Mouse (Mus musculus): ENCODE results near the gene Espn. TPM values are rescaled to one million over a fixed set of nuclear protein-coding genes. Genes with fewer than 3 reads are reported as not detected.

The Espn gene
- total RNA-seq, 2 experiments from 2014 or later: 3.0 to 3.4 TPM

DNA sequence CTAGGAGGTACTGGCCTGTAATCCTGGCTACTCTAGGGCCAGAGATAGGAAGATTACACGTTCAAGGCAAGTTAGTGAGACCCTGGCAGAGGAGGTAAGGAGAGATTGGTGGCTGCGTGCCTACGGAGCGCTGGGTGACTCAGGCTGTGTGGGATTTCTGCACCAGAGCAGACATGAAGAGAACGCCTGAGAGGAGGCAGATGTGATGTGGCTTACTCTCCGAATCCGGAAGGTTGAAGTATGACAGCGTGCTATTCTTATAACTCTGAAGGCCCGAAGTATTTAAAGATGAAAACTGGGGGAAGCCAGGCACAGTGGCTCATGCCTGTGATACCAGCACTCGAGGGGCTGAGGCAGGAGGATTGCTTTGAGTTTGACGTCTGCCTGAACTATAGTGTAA is 51.6 kb downstream of the Espn start:
- DNase-seq (ENCODE audit: low spot score in 2 of 2): peak; percentile 70 to 82

DNA sequence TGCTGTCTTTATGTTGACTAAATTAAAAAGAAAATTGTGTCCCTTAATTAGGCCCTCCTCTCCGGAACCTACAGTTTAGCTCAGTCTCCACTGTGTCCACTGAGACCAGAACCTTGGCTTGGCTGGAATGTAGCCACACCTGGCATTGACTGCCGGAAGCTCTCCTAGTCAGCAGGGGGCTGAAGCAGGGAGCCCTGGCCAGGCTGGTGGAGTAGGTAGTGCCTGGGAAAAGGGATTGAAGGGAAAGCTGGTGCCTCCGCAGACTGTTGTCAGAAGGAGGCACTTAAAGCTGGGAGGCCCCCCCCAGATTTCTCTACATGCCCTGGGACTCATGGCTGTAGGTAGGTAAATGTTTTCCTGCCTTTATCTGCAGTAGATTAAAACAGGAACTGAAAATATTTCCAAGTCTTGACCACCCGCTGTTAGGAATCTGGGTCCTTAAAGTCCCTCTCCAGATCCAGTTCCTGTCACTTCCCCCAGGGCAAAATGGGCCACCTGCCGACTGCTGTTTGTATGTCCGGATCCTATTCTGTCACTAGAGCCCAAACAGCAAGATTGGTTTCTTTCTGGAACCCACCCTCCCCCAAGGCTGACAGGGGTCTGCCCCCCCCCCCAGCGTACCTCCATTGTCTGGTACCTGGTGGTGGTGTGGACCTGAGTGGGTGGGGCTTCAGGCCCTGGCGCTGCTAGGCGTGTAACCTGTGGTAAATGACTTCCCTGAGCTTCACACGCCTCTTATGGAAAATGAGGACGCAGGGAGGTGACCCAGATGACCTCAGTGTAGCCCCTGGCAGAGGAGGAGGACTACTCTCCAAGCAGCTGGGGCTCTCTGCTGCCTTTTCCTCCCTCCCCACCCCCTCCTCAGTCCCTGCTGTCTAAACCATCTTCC is 54.0 kb downstream of the Espn start:
- no peak for DNase-seq (ENCODE audit: low spot score in 2 of 2)

DNA sequence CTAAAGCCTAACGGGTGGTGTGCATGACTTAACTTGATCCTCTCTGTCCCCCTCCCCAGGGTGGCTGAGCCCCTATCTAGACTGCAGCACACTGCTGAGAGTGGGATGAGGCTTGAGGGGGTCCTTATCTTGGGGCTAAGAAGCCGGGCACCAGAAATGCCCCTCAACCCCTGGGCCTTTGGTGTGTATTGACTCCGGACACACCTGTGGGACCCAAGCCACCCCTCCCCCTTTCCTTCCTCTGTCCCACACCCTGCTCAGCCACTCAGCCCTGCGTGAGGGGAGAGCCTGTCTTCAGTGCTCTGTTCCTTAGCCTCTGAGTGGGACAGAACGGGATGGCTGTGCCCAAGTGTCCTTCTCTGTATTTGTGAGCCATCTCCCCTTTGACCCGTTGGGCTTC is 55.2 kb downstream of the Espn start:
- no peak for DNase-seq (ENCODE audit: low spot score in 2 of 2)

DNA sequence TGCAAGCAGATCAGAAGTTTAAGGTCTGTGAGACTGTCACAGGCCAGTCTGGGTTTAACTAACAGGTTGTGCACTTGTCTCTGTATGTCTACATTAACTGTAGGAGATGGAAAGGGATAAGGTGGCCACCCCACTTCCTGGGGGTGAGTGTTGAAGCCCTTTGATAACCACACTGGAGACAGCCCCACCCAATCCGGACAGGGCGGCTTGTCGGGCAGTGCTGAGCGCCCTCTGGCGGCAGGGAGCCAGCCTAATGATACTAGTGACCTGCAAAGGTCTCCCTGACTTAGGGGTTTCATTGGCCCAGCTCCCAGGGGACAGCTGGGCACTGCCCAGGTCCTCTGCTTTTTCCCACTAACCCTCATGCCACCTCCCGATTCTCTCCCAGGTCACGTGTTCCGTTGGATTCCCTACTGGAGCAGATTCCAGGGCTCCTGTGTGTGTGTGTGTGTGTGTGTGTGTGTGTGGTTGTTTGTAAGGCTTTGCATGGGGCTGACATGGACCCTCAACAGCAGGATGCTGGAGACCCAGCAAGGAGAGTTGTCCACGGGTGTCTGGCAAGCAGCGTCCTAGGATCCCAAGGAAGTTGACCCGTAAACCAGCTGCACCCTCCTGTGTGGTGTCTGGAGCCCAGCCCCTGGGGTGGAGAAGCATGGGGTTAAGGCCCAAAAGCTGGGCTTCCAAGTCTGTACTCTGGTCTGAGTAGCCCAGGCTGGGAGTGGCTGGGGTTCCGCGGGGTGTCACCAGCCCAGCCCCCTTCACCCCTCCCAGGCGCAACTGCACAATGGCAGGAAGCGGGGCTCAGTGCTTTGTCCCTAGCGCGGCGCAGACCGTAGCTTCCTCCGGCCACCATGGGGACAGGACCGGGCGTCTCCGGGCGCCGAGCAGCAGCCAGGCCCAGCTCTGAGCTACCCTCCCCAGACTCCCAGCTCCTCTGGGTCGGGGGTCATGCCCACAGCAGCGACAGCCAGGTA is 55.9 kb downstream of the Espn start:
- peak; percentile 65 to 74 for DNase-seq (ENCODE audit: low spot score in 2 of 2)

DNA sequence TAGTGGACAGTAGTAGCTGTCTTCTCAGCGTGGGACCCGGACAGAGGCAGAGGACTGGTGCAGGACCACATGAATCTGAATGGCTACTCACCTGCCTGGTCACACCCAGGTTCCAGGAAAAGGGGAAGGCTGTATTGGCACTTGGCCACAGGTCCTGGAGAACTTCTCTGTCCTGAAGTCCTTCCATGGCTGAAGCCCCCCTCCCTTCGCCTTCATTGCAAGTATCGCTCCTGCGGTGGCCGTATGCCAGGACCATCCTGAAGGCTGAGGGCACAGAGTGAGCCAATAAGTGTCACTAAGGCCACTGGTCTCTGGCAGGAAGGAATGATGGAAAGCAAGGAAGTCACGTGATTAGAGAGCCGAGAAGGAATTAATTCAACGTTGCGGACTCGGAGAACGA is 57.9 kb downstream of the Espn start:
- no peak for DNase-seq (ENCODE audit: low spot score in 2 of 2)

DNA sequence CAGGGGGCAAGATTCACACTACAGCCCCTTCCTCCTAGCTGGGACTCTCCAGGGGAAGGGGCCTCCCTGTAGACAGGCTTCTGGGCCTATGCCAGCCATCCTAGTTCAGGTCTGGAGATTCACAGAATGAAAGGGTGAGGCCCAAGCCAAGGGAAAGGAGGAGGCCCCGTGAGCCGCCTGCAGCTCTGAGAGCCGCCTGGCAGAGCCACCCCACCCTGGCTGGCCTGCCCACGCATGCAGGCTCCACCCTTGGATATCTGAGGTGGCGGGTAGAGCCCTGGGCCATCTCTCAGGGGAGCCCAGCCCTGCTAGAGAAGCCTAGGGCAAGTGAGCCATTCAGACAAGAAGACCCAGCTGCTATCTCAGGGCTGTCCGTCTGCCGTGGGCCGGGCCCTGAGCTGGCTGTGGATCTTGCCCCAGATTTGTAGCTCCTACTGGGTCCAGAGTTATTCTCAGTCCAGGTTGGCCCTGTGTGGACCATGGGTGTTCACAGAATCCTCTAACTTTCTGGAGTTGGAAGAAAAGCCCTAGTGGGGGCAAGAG is 59.3 kb downstream of the Espn start:
- no peak for DNase-seq (ENCODE audit: low spot score in 2 of 2)

DNA sequence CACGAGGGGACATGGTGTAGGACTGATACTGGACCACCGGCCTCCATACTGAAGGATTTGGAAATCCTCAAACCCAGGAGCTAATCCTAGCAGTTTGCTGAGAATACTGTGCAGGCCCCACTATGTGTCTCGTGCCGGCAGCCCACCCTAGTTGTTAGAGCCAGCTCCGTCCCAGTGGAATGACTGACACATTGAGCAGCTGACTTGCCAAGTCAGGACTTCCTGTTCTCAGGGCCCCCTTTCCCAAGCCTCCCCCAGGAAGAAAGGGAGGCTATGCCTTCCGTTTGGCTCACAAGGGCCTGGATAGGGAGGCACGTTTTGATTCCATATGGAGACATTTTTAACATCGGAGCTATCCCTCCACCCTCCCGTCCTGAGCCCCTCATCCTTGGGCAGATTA is 62.0 kb downstream of the Espn start:
- no peak for DNase-seq (ENCODE audit: low spot score in 2 of 2)

DNA sequence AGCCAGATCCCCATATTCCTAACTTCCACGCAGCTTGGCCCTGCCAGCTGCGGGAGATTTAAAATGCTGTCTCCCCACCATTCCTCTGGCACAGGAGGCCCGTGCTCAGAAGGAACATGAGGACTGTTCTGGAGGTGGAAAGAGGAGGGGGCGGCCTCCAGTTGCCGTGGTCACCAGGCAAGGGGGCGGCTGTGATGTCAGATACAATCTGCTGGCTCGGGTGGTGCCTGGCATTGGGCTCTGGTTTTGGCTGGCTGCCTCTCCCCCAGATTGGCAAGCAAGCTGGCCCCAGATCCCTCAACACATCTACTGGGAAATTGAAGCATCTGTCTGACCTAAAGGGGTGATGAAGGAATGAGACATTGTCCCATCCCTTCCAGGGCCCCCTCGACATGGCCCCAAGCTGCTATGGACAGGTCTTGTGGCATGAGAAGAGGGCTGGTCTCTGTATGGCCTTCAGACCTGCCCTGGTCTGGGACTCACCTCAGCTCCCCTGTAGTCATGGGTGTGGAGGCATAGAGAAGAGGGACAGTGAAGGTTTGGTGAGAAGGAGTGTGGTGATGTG is 63.5 kb downstream of the Espn start:
- DNase-seq (ENCODE audit: low spot score in 2 of 2): peak; percentile 88 to 93

DNA sequence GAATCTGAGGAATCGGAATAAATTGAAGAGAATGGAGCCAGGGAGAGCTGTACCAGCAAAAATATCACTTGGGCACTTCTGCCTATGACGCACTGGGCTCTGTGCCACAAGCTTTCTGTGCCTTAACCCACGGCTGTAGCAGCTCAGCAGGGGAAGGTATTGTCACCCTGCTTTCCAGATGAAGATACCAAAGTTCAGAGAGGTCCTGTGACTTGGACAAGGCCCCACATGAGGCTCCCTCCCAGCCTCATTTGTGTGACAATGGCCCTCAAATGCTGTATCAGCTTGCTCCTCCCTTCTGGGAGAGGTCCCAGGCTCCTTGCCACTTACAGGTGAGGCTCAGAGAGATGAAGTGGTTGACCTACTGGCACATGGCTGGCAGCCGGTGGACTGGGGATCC is 64.0 kb downstream of the Espn start:
- peak; percentile 79 to 81 for DNase-seq (ENCODE audit: low spot score in 2 of 2)

DNA sequence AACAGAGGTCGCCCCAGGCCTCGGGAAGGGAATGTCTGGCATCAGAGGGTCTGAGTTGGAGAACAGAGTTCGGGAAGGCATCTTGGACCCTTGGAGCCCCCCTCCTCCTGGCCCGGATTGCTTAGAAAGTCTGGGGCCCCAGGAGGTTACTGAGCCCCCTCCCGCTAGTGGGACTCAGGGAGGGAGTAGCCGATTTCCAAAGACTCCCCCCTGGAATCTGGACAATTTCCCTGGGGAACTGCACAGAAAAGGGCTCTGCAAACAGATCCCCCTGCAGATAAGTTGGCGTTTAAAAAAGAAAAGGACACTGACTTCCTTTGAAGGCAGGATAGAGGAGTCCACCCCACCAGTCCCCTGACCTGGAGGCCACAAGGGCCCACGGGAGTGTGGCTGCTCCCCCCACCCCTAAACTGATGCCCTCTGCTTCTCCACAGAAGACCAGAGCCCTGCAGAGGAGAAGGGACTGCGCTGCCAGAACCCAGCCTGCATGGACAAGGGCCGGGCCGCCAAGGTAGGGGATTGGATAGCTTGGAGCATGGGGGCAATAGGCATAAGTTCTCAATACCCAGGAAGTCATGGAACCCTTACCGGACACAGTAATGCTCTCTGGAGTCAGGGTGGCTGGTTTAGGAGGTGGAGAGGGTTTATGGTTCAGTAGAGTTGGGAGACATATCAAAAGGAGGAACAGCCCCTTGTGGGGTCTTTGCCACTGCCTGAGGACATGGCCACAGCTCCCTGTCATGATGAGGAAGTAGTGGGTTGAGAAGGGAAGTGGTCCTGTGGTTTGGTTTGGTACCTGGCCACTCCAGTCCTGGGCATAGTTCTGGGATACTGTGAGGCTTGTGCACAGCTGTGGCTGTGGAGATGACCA is 64.7 kb downstream of the Espn start:
- DNase-seq (ENCODE audit: low spot score in 2 of 2): no peak

DNA sequence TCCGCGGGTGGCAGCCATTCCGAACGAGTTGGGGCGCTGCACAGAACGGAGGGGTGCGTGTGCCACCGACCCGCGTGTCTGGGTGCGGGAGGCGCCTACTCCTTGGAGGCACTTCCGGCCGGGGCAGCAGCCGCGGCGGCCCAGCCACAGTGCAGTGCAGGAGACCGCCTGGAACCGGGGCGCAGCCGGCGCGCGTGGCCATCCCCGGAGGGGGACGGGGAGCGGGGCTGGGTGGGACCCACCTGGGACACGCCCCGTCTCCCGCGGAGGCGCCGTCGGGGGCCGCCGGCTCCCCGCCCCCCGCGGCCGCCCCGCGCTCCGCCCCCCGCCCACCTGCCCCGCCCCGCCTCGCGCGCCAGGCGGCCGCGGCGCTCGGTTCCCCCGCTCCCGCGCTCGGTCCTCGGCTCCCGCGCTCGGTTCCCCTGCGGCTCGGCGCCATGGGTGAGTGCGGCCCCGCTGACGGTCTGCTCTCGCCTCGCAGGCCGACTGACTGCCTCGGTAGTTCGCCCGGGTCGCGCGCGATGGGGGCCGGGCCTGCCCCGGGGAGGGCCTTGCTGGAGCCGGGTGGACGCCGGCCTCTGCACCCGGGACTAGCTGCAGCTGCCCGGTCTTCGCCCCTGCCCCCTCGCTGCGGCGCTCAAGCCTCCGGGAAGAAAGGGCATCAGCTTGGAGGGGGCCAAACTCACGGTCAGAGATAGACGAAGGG is 65.5 kb downstream of the Espn start:
- DNase-seq (ENCODE audit: low spot score in 2 of 2): peak; percentile 52 to 68

DNA sequence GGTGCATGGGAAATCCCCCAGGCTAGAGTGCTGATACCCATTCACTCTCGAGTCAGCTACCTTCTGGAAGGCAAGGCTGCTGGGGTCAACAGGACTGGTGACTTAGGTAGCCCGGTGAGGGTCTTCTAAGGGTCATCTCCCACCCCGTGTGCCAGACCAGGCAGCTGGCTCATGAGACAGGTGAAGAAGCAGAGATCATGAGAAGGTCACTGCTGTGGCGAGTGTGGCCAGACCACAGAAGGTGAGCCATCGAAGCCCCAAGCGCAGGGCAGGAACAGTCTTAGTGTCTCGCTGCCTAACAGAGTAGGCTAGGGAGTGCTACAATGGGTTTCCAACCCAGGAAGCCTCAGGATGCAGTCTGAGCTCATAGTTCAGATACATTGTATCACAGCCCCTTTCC is 67.6 kb downstream of the Espn start:
- DNase-seq (ENCODE audit: low spot score in 2 of 2): no peak

DNA sequence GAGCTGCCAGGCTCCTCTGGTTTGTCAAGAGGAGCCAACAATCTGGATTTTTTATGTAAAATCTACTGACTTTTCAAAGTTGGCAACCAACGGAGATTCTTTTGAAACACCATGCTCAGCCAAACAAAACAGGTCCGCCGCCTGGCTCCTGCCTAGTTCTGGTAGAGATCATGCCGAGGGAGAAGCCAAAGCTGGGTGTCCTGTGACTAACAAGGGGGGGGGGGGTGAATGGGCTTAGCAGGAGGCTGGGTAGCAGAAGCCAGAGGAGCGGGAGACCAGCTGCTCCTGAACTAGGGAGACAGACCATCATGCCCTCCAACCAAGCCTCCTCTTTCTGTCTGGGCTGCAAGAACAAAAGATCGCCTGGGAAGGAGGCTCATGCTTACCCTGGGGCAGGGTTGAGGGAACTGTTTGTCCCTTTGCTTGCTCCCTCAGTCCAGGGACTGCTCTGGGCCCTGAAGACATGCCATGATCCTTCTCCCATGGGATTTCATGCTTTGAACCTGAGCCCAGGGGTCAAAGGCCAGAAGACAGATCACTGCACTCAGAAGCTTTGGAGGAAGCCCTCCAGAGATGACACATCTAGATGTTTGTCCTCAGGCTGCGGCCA is 68.5 kb downstream of the Espn start:
- DNase-seq (ENCODE audit: low spot score in 2 of 2): no peak

DNA sequence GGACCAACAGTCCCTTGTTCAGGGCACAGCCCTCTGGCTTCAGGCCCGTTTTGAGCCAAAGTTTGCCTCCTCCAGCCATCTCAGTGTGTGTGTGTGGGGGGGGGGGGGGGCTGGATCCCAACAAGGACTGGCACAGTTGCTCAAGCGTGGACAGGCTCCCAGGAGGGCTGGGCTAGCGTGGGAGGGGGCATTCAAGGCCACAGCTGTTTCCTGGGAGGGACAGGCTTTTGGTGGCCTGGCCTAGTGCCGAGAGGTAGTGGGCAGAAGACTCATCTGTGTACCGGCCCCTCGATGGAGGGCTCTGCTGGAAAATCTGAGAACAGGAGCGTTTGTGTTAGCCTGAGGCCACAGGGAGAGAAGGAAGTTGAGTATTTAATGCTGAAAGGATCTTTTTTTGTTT is 72.2 kb downstream of the Espn start:
- no peak for DNase-seq (ENCODE audit: low spot score in 2 of 2)

DNA sequence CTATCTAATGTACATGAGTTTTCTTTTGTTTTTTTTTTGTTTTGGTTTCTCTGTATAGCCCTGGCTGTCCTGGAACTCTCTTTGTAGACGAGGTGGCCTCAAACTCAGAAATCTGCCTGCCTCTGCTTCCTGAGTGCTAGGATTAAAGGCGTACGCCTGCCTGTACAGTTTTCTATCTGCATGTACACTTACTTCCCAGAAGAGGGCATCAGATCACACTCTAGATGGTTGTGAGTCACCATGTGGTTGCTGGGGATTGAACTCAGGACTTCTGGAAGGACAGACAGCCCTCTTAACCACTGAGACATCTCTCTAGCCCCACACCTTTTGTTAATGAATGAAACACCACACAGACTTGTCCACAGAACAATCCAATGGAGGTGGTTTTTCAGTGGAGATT is 72.9 kb downstream of the Espn start:
- no peak for DNase-seq (ENCODE audit: low spot score in 2 of 2)

DNA sequence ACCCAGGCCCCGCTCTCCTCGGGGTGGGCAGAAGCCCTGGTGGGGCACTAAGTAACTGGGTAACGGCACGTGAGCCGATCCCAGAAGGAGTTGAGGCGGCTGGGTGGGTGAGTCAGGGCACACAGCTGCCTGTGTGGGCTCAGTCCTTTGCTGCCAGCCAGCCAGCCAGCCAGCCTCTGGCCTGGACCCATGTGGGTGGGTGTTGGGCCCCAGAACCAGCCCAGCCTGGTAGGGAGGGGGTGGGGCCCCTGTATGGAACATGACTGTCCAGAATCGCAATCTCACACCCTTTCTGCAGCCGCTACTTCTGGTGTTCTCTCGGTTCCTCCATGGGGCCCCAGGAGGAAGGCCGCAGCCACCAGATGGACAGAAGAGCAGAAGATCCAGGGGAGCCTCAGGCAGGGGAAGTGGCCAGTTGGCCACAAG is 74.1 kb downstream of the Espn start:
- DNase-seq (ENCODE audit: low spot score in 2 of 2): peak; percentile 45 to 59

DNA sequence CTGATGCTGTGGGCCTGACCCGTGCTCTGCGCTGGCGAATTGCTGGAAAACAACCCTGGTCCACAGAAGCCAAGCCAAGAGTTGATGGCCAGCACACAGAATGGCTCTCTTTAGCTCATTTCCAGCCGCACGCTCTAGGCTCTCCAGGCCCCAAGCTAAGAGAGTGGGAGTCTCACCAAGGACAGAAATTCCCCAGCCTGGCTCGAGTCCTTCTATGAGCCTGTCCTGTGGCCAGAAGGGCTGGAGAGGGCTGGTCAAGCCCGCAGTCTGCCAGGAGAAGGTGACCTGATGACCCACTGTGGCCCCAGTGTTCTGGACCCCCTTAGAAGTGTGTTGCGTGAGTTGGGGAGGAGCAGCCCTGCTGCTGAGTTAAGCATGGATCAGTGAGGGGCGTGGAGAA is 75.0 kb downstream of the Espn start:
- no peak for DNase-seq (ENCODE audit: low spot score in 2 of 2)

DNA sequence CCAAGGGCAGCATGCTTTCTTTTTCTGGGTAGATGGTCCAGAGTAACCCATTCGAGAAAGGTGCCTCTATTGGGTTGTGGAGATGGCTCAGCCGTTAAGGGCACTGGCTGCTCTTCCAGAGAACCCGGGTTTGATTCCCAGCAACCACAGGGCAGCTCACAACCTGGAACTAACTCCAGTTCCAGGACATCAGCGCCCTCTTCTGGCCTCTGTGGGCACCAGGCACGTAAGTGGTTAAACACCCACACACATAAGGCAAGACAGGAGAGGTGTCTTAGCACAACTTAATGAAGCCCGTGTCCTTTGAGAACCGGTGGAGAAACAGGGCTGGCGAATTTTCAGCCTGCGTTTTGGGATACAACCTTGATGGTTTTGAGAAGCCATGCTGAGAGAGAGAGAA is 77.6 kb downstream of the Espn start:
- DNase-seq (ENCODE audit: low spot score in 2 of 2): no peak

DNA sequence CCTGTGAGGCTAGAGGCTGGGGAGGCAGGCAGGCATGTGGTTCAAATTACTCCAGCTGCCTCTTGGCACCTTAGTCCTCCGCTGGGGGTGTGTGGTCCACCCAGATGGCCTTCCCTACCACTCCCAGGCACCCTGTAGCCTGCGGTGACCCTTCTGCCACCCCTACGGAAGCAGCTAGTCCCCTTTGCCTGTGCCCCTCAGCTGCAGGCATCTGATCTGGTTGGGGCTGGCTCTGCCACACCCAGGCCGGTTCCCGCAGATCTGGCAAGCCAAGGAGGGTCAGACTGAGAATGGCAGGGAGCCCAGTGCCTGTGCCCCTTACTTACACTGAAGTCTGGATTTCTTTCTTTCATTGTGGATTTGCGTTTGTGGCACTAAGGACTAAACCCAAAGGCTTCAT is 78.5 kb downstream of the Espn start:
- no peak for DNase-seq (ENCODE audit: low spot score in 2 of 2)
